Mouse (Mus musculus) embryonic fibroblast, embryonic 13.5 days (primary cell): Measurements from ENCODE around the gene Akr1d1.

Experiments
- CTCF ChIP-seq: IDR thresholded peaks from 2 replicates; pipeline ENCODE4 v1.5.1; 2011; ENCODE audit warnings: mild to moderate bottlenecking, control low read depth, low read length, moderate library complexity, borderline replicate concordance; ENCODE audit not compliant: insufficient read depth
- POLR2A ChIP-seq: IDR thresholded peaks from 2 replicates; pipeline ENCODE4 v1.6.1; 2011; ENCODE audit warnings: low read depth, mild to moderate bottlenecking, control low read depth, low read length, moderate library complexity

DNA sequence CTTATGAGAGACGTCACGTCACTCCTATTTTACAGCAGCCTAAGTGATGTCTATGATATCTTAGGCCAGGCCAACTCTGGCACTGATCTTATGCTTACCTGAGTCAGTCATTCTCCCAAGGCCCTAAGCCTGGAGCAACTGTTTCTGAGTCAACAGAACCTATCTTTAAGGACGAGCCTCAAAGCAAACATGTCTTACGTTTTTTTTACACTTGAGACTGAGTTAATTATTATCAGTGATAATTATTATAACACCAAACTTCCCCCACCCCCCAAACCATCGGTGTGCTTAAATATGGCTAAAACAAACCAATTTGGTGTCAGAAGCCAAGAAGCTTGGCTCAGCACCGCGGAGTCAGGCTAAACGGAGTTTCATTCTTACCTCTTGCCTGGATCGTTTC lies 9.4 kb downstream of the Akr1d1 start:
- TF ChIP-seq CTCF (no peak), POLR2A (no peak)
